Mouse (Mus musculus) right cerebral cortex, postnatal 36 days (tissue): ENCODE results near the gene Rplp0.
A peak's percentile ranks its signal among the peaks of the same experiment; 100 is the strongest.

ENCODE experiments used
- DNase-seq, 2 experiments: peaks; one replicate each; pipeline ENCODE4 v3.0.0; 2022; ENCODE audit warnings: low spot score in 2 of 2, mixed read lengths in 1 of 2

Rplp0 gene

GRCm38 (mm10) chr5:115526456-115527202 lies 32.6 kb upstream of the Rplp0 start:
- no peak for DNase-seq

DNA sequence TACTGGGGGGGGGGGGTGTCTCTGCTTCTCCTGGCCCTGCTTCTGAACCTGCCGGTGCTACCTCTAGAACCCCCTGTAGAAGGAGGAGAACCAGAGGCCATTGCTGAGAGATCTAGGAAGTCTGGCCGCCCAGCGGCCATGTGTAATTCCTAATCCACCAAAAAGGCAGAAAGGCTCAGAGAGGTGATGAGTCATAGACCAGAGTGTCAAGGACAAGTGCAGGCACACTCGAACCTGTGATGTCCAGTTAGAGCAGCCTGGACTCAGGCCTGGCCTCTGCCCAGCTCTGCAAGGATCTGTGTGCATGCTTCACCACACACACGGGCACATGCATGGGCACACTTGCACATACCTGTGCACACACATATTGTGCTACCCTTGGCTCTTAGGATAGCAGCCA lies 31.1 kb upstream of the Rplp0 start:
- no peak for DNase-seq

DNA sequence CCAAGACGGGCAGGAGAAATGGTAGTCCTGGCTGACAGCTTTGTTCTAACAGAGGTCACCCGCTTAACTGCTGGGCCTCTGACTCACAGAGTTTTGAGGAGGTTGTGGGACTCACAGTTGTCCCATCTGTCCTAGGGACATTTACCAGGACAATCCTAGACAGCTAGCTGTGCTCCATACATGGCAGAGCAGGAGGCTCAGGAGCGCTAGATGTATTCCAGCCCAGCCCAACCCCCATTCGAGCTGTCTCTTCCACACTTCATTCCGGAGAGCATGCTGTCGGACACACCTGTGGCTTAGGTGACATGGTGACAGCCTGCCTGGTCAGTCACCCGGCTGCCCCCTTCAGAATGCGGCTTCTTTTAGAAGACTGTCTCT lies 29.9 kb upstream of the Rplp0 start:
- DNase-seq, result no peak

DNA sequence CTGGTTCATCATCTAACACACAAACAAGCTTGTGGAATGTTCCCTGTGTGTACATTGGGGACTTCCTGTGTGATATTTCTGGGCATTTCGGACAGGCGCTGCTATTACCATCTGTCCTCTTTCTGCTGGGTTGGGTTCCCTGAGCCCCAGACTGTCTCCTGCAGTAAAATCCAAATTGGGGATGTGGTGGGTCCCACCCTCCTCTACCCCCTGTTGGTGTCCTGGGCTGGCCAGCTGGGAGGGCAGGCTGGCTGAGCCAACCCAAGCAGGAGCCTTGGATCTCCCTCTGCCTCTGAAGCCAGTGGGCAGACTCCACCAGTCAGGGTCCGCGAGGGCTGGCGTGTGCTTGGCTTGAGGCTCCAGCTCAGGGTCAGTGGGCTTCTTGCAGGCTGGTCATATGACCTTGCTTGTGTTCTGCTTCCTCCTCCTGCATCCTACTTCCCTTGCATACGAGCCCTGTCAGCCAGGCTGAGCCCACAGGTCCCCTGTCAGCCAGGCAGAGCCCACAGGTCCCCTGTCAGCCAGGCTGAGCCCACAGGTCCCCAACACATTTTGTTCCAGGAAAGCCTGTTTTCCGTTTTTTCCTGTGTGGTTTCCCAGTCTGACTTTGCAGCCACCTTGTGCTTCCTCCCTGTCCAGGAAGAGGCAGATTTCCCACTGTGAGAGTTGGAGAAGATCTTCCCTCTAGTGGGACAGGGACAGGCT lies 29.4 kb upstream of the Rplp0 start:
- DNase-seq, result no peak

- DNase-seq, result no peak
Observed at GRCm38 (mm10) chr5:115530447-115530809, 28.8 kb upstream of the Rplp0 start.

DNA sequence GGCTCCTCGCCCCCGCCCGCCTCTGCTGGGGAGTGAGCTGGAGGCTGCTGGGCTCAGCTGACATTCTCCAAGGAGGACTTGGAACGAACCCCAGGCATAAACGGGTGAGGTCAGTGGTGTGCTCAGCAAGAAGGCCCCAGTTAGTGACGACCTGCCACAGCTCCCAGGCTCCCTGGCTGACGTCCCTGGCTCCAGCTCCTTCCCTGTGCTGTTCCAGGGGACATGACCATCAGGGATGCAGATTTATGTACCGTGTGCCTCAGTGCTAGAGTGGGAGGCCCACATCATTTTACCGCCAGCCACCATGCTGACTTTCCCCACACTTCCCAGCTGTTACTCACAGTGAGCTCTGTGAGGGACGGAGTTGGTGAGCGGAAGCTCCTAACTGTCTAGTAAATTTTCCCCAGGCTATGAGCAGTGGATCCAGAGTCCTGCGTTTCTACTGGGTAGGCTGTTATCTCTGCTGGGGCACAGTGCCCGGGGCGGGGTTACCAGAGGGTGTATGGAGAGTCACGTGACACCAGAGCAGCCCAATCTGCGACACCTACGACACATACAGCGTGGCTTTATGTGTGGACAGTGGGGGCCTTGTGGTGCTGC lies 27.5 kb upstream of the Rplp0 start:
- peak in 1 of 2 experiments; percentile 65 for DNase-seq

- no peak for DNase-seq
Observed at GRCm38 (mm10) chr5:115534290-115534731, 25.0 kb upstream of the Rplp0 start.

GRCm38 (mm10) chr5:115534856-115535255 lies 24.4 kb upstream of the Rplp0 start:
- no peak for DNase-seq

GRCm38 (mm10) chr5:115535635-115536034 lies 23.6 kb upstream of the Rplp0 start:
- no peak for DNase-seq

GRCm38 (mm10) chr5:115538017-115538692 lies 21.1 kb upstream of the Rplp0 start:
- no peak for DNase-seq

DNA sequence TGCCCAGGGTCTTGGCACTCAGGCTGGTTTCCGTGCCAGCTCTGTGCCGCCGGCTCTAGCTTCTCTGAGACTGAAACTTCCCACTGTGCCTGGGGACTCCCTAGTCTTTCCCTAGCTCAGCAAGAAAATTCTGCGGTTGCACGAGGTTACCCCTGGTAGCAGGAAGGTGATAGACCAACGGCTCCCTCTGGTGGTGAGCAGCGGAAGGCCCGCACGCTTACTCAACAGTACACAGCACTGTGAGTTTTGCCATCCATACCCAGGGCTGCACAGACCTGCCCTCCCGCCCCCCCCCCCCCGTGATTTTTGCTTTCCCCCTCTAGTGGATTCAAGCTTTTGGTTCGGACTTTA lies 20.6 kb upstream of the Rplp0 start:
- DNase-seq, result peak; percentile 82 to 87

- no peak for DNase-seq
Observed at GRCm38 (mm10) chr5:115542635-115543384, 16.5 kb upstream of the Rplp0 start.

- peak; percentile 40 to 47 for DNase-seq
Observed at GRCm38 (mm10) chr5:115543509-115544253, 15.6 kb upstream of the Rplp0 start.

DNA sequence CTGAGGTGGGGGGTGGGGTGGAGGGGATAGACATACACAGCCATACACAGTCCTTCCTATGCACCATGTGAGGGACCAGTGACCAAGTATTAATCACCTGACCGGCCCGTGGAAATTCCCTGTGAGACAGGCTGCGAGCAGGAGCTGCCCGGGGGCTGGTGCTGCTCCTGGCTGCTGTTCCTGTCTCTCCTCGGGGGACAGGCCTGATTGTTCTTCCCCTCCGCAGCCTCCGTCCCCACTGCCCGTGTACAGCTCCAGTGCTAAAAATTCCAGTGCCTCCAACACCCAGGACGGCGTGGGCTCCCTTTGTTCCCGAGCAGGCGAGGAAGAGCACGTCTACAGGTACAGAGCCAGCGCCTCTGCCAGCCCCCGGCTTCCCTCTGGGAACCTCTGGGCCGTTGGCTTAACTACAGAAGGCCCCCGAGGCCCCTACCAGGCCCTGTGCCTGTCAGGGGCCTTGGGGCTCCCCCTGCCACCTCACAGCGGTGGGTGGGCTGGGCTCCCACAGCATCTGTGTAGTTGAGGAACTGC lies 14.5 kb upstream of the Rplp0 start:
- DNase-seq, result no peak

DNA sequence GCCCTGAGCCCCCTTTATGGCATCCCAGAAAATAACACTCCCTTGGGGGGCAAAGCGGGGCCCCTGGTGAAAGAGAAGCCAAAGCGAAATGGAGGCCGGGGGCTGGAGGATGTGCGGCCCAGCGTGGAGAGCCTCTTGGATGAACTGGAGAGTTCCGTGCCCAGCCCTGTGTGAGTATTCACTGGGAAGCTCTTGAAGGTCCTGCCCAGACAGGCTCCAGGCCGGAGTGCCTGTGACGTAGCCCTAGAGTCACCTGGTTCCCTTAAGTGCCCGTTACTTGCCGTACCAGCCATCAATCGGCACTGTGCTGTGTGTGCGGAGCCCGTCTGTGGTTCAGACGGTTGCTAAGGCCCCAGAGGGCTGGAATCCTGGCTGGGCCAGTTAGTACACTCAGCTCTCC lies 13.6 kb upstream of the Rplp0 start:
- no peak for DNase-seq

DNA sequence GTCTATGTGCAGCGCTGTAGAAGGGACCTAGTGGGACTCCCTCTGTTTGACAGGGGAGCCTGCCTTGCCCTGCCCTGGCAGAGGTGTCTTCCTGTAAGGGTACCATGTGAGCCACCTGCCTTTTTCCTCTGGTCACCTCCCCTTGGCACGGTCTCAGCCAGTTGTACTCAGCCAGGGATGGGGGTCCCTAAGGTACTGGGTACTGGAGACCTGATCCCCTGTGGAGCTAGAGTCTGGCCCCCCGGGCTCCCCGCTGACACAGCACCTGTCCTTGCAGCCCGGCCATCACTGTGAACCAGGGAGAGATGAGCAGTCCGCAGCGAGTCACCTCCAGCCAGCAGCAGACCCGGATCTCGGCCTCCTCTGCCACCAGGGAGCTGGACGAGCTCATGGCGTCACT lies 12.7 kb upstream of the Rplp0 start:
- DNase-seq, result no peak

- no peak for DNase-seq
Observed at GRCm38 (mm10) chr5:115547014-115547413, 12.3 kb upstream of the Rplp0 start.

- no peak for DNase-seq
Observed at GRCm38 (mm10) chr5:115547421-115547820, 11.8 kb upstream of the Rplp0 start.

GRCm38 (mm10) chr5:115548501-115549285 lies 10.6 kb upstream of the Rplp0 start:
- no peak for DNase-seq

DNA sequence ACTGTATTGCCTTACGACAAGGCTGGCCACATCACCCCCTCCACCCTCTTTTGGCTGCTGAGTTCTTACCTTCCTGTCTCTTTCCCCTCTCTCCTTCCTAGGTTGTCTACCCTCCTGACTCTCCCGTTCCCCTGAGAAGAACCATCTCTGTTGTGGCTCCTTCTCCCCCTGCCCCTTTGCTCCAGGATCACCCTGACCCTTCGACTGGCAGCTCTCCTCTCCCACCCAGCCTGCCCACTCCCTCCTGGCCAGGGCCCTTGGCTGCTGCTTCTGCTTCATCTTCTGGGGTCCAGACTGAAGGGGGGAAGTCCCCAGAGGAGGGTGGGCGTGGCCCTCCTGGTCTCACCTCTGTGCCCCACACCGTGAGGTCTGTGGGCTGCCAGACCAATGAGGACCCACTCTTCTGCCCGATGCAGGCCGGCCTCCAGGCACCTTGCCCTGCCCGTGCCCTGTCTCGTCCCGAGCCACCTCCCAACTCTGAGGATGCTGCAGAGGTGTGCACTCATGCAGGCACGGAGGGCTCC lies 8.7 kb upstream of the Rplp0 start:
- no peak for DNase-seq
